Mouse (Mus musculus) layer of hippocampus, postnatal 36 days (tissue): ENCODE measurements around the gene Diaph3. TPM values are rescaled to one million over a fixed set of nuclear protein-coding genes. Genes with fewer than 3 reads are reported as not detected.

Experiments
- DNase-seq, 2 experiments: peaks; one replicate each; pipeline ENCODE4 v3.0.0; 2022
- total RNA-seq, 2 experiments: library from RNA; stranded (reverse); gene quantifications; 2 replicates each; pipeline ENCODE4 v1.2.3; 2021

The Diaph3 gene
- total RNA-seq, 2 experiments from 2014 or later, result 4.1 to 4.4 TPM

DNA sequence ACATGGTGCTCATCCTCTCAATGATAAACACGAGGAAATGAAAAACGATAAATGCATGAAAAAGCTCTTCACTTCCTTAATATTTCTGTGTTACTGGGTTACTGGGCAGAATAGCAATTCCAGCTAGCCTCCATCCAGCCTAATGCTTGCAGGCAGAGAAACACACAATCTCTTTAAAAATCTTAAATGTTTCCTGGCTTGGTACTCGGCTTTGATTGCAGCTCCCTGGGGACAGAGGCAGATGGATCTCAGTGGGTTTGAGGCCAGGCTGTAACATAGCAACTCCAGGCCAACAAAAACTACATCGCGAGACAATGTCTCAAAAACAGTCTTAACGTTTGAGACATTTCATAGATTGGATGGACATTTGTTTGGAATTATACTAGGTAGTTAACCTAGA lies 57.1 kb downstream of the Diaph3 start:
- DNase-seq, result no peak

DNA sequence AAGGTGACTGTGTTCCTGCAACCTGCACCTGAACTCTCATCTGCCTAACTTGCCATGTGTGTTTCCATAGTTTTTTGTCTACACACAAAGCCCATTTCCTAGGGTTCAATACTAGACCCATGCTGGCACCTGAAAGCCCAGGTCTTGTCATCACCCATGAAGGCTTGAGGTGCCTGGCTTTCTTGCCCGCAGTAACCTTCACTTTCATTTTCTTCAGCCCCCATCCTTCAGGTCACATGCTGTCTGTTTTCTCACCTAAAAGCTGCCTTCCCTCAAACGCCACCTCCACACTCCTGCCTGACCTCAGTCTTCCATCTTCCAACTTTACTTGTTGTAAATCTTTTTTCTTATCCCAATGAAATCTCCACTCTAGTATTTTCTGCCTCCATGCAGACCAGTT lies 61.3 kb downstream of the Diaph3 start:
- DNase-seq, result no peak

DNA sequence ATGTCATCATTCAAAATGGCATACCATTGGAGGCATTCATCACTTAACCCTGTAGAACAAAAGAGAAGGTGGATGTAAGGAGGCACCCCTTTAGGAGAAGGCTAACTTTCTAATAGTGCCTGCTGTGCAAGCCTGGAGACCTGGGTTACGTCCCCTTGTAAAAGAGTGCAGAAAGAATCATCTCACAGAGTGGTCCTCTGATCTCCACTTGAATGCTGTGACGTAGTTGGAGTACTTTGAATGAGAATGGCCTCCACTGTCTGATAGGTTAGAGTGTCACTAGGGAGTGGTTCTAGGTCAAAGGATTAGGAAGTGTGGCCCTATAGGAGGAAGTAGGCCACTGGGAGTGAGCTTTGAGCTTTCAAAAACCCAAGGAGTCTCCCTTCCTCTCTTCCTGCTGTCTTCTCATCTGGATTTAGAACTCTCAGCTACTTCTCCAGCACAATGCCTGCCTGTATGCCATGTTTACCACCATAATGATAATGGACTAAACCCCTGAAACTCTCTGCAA lies 66.0 kb downstream of the Diaph3 start:
- DNase-seq, result no peak

DNA sequence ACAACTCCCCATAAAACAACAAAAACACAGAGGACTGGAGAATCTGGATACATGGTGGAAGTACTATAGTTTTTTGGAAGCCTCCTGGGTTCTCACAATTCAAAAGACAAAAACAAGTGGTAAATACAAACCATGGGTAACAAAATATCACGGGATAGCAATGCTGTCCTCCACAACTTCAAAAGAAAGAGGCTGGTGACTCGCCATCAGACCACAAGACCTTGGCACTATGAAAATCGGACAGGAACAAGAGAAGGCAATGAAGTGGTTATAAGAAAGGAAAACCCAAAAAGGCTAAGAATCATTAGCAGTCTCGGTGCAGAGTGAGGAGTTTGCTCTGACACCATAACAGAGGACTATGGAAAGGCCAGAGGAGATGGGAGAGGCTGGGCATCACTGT lies 76.8 kb downstream of the Diaph3 start:
- DNase-seq, result no peak

DNA sequence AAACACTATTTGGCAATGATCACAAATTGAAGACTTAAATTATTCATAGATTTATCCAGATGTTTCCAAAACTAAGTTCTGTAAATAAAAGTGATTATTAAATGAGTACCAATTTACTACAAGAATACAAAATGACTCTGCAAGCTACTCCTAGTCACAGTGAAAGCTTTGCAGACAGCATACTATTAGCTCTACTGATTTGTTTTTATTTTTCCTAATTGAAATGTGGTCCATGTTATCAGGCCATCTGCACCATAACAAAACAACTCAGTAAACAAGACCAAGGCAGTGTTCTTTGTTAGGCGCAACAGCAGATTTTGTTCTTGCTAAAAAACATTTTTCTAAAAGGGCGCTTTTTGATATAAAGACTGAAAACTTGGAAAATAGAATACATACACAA lies 84.9 kb downstream of the Diaph3 start:
- DNase-seq, result no peak

DNA sequence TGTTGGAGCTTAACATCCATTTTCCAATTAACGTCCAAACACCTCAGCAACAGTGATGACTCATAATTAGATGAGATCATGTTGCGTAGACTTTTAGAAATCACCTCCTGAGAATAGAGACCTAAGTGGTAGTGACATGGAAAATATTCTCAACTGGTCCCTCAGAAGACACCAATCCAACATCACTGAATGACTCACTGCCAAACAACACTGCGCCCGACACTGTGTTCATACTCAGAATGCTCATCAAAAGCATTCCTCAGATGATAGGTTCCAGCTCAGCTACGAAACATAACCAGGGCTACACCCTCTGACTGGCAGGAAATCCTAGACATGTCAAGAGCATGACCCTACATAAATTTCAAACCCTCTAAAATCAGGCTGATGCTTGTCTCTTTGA lies 89.8 kb downstream of the Diaph3 start:
- no peak for DNase-seq

DNA sequence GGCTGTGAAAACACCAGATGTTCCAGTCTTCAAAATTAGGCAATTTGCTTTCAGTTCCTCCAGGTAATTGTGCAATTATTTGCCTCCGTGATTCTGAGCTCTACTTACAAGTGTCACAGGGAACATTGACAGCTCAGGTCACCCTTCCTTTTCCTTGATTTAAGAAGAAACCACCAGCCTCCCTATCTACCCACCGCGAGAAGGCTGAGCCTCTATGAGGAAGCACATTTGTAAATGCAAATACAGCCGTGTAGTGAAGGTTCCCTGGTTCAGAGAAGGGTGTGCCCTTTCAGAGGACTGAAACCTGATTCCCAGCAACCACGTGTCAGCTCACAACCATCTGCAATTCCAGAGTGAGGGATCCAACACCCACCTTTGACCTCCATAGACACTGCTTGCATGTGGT lies 96.6 kb downstream of the Diaph3 start:
- no peak for DNase-seq

DNA sequence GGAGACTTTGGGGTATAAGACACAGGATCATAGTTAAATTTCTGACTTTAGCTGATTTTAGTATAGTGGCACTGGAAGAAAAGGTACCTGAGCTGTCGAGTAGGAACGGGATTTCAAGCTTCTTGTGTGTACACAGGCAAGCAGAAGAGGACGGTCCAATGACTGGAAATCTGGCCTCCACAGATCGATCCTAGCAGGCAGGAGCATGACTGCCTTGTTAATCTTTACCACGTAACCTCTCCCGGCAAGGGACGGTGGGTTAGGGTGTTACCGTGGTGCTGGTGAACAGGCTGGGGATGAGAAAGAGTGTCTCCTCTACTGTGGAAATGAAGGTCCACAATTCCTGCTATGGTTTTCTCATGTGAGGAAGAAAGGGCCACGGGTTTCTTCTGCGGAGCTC lies 120.8 kb downstream of the Diaph3 start:
- no peak for DNase-seq

DNA sequence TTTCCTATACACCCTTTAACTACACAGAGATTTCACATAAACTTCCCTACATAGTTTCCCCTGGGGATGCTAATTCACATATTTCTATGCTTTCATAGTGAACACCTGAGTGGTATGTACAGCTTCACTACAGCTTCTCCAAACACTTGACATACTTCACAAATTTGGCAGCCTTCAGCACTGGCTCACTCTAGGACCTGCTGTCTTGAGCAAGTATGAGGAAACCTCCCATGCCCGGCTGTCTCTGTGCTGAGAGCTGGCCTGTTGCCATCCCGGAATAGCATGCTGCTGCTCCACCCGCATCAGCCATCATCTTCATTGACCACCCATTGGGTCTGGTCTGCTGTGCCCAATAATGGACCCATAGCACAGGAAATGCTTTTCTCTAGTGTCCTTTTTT lies 121.3 kb downstream of the Diaph3 start:
- DNase-seq, result no peak

DNA sequence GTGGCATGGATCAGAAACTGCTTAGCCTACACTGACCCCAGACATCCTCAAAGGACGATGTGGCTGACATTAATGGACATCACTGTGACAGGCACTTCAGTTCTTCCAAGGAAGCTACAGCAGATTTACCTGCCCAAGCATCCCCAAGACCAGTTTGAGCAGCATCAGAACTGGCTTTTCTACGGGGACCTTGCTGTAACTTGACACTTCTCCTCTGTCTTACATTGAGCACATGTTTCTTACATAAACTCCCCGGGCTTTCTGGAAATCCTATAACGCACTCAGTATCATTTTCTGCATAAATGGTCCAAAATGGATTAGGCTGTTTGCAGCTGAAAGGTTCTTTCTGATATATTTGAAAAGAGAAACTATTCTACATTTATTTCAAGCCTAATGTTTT lies 143.7 kb downstream of the Diaph3 start:
- no peak for DNase-seq

DNA sequence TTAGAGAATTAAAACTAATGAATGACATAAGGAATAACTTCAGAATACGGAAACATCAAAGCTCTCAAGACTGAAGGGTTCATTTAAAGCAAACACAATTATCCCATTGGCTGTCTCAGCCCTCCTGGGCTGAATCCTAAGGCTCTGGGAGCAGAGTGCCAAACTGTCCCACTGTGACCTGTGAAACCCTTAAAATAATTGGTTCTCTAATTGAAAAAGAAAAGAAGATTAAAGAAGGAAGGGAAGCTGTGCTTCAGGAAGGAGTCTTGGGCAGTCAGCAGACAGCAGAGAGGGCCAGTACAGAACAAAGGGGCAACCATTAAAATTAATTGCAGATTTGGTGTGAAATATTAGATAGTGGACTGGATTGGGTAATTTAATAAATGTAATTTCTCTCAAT lies 189.9 kb downstream of the Diaph3 start:
- DNase-seq, result no peak

DNA sequence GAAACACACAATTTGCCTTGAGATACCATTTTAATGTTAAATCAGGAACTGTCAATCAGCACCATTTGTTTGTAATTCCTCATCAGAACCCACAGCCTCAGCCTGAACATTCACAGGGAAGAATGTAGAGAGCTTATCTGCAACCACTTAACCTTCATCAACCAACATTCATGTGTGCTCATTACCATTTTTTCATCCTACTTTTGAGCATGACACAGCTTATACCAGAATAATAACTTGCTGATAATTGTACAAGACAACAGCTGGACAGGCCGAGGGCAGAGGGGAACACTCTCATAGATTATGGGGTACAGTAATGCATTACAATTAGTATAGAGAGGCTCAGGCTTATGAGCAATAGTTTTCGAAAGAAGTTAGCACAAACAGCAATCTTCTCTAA lies 203.1 kb downstream of the Diaph3 start:
- no peak for DNase-seq

DNA sequence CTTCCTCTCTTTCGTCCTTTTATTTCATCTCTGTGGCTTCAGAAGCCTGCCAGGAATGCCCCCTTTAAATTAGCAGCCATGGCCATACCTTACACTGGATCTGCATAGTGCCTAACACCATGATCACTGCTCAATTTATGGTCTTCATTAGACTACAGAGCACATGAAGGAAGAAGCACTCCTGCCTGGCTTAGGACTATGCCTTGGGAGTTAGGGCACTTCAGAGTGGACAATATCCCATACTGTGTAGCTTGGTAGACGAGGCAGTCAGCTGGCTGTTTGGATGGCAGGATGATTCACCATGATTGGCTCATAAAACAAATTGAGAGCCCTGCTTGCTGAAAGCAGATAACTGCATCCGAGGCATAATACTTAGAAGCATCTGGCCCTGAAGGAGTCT lies 204.6 kb downstream of the Diaph3 start:
- DNase-seq, result peak in 1 of 2 experiments; percentile 4

DNA sequence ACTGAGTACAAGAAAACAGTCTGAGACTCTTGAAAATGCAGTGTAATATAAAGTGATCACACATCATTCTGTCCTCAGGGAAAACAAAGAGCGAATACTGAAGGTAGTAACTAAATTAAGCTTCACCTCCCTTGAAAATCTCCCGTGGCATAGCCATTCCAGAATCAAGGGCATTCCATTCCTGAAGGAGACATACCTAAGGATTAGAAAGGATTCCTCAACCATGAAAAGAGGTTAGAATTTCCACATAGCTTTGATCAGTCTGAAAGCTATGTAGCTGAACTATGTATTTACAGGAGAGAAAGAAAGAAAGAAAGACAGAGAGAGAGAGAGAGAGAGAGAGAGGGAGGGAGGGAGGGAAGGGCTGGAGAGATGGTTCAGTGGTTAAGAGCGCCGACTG lies 210.3 kb downstream of the Diaph3 start:
- no peak for DNase-seq

DNA sequence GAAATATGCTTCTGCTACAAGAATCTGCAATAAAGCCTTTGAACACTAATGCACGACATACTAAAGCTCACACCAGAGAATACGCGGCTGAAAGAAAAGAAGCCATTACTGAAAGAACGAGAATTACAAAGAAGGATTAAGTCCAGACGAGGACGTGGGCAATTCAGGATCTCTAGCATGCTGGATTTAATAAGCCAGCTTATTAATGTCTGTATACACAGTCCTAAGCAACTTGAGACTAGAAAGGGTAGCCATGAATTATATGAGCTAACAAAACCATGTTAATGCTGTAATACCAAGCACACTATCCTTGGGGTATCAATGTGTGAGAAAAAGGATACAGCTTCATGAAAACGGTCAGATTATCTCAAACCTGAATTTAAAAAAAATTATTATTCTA lies 214.2 kb downstream of the Diaph3 start:
- no peak for DNase-seq

DNA sequence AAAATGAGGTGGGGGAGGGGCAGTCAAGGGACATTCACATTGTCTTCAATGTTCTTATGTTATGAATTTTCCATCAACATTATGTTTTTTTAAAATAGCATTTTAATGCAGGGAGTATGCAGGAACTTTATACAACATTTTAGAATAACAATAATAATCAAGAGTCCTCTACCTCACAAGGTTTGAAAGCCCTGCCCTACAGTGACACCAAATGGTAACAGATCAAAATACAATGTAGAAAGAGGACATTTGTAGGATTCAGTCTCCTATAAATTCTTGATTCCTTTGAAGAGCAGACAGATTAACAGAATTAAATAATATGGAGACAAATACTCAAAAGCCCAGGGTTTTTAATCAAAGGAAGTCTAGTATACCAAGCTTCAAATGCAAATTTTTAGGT lies 242.1 kb downstream of the Diaph3 start:
- DNase-seq, result no peak

DNA sequence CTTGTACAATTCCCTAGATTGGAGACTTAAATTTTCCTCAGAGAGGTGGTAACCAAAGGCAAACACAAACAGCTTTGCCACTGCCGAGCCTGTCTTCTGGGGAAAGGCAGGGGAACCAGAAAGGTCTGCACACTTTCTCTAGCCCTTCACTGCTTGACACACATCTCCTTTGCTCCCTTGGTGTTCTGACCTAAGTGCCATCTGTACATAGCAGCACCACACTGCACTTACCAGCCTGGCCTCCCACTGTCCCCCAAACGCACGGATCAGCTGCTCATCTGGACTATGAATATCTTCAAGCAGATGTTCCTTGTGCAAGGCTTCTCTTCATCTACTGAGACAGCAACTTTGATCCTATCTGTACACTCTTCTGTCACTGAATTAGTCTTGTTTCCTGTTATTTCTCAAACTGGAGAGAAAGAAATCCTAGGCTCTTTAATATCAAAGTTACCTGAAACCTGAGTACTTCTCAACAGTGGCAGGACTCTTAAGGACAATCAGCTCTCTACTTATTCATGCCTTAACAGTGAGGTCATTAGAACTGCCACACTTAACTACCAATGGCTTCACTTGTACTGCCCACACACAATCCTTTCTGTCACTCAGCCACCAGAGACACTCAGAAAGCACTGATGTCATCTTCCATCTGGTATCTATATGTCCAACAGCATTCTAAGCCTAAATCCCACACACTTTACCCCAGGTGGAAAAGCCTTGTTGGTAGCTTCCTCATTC lies 251.8 kb downstream of the Diaph3 start:
- no peak for DNase-seq

DNA sequence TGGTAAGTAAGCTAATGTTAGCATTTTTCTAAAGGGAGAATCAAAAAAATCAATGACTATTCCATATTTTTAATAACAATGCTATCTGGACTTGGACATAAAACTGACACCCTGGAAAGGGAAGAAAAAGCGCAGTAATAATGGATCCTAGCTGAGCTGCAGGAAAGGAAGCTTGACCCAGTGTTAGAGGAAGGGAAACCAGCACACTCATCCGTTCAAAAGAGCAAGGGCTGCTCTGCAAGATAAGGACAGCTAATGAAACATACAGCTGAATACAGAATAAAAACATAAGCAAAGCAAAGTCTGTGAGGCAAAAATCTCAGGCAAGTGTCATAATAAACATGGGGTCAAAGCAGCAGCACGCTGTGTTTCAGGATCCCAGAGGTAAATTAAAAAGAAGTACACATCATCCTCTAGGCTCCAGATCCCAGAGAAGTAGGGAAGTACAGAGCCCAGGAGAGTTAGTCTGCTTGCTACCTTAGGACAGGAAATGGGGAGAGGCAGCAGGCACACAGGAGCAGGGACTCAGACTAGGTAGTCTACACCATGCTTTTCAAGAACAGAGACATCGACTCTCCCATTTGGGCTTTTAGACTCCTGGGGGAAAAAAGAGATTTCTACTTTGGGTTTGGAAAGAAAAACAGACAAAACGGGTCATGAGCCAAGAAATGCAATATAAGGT lies 255.5 kb downstream of the Diaph3 start:
- no peak for DNase-seq

DNA sequence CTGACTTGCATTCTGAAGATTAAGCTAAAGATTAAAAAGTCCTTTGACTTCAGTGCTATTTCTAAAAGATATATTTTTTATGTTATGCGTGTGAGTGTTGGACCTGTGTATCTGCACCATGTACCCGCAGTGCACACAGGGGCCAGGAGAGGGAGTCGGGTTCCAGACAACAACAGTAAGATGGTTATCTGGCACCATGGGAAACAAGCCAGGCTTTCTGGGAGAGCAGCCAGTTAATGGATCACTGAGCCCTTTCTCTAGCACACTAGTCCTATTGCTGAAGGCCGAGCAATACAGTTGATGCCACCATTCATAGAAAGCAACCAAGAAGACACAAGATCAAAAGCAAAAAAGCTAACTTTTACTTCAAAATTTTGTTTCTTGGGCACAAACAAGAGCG lies 271.5 kb downstream of the Diaph3 start:
- DNase-seq, result peak; percentile 34 to 45

DNA sequence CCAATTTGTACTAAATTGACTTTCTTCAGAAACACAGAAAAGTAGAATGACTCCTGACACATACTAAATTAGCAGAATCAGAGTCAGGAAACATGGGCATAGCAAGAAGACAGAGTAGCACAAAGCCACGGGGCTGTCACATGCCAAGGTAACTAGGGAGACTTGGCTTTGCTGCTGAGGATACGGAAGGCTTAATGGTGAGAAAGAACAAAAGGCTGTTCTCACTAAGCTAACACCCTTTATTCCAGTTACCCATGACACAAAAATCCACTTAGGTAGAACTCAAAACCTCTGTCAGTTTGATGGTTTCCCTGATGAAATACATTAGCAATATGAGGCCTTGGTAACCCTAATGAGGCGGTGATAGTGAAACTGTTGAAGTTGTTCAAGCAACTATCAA lies 273.9 kb downstream of the Diaph3 start:
- DNase-seq, result no peak

DNA sequence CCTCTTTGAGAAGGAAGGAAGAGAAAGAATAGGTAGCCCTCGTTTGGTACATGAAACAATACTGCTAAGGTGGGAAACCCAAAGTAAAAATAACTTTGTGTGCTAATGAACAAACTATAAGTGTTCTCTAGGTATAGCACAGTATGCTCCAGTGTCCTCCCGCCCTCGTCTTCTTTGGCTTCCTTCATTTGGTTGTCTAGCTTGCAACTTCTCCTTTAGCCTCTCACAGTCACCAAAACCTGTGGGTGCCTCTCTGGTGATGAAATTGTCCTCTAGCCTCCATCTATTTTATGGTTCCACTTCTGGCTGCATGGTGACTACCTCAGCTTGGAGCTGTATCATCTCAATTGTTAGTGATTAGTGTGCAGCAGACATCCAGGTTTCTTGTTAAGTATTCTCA lies 277.0 kb downstream of the Diaph3 start:
- no peak for DNase-seq

DNA sequence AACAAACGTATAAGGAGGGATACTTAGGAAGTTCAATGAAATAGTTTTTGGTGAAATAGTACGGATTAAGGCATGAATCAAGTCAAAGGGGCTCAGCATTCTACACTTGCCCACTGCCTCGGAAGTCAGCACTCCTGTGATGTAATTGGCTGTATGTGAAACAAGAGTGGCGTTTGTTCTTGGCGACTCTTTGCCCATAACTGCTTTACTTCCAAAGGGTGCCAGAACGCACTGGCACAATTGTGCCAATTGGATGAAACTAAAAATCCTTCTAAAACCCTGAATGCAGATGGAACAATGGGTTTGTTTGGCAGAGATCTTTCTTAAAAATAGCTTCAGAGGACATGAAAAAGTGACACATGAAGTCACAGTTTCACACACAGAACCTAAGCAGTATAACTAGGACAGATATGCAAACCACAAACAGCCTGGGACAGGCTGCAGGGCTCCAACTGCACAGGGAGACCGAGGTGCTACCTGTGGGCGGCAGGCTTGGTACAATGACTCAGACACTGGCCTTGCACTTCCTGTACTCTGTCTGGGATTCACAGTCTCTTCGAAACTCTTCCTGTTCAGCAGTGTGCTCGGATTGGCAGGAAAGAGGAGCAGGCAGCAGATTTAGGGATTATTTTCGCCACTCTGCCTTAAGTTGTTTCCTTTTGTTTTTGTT lies 279.6 kb downstream of the Diaph3 start:
- no peak for DNase-seq

DNA sequence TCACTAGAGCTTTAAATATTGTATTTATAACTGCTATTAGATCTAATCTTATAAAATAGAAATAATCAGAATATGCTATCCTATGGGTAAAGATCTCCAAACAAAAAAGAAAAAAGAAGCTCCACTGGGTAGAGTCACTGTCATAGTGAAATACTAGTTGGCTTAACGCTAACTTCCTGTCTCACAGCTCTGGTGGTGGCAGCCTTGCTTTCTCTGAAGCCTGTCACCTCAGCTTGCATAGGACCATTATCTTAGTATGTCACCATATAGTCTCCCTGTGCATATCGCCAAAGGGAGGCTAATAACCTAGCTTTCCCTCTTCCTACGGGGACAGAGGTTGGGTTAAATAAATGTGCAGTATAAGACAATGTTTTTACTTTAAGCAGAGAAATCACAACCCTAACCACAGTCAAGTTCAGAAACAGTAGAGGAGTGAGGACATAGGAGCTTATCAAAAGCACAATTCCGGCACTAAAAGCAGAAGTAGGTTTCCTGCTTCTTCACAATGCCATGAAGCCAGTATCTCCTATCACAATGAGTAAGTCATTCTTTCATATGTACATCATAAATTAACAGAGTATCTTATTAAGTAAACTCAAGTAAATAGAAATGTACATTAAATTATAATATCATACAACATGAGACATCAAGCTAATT lies 293.8 kb downstream of the Diaph3 start:
- DNase-seq, result no peak
